Mouse (Mus musculus) intestine, postnatal 0 days (tissue): Measurements from ENCODE around the gene Ncoa7. TPM values are rescaled to one million over a fixed set of nuclear protein-coding genes. Genes with fewer than 3 reads are reported as not detected.

ENCODE experiments used
- ATAC-seq: fragments of 200-750 bp; cut with Nextera tagmentation; 2 replicates; pipeline ENCODE4 v1.8.0; 2017; ENCODE audit warnings: mild to moderate bottlenecking, moderate TSS enrichment, moderate library complexity
- H3K27ac ChIP-seq: fragments of 300-500 bp; sonication (generic); 2 replicates; pipeline ENCODE4 v1.5.1; 2014; ENCODE audit warnings: mild to moderate bottlenecking, low read depth, low read length, moderate library complexity
- H3K27me3 ChIP-seq: fragments of 300-500 bp; sonication (generic); replicated peaks from 2 replicates; pipeline ENCODE4 v1.6.1; 2014; ENCODE audit warnings: low read length, mixed read lengths; ENCODE audit not compliant: control insufficient read depth, insufficient read depth
- H3K36me3 ChIP-seq: fragments of 300-500 bp; sonication (generic); 2 replicates; pipeline ENCODE4 v1.6.1; 2014; ENCODE audit warnings: mild to moderate bottlenecking, moderate library complexity; ENCODE audit not compliant: control insufficient read depth, insufficient read depth
- H3K4me1 ChIP-seq: fragments of 300-500 bp; sonication (generic); replicated peaks from 2 replicates; pipeline ENCODE4 v1.6.1; 2014; ENCODE audit warnings: antibody characterized with exemption, low read length, mixed read lengths; ENCODE audit not compliant: control insufficient read depth, insufficient read depth
- H3K4me2 ChIP-seq: fragments of 300-500 bp; sonication (generic); replicated peaks from 2 replicates; pipeline ENCODE4 v1.6.1; 2014; ENCODE audit warnings: low read depth, mild to moderate bottlenecking, moderate library complexity
- H3K4me3 ChIP-seq: fragments of 300-500 bp; sonication (generic); 2 replicates; pipeline ENCODE4 v1.5.1; 2014; ENCODE audit warnings: low read depth, low read length
- H3K9ac ChIP-seq: fragments of 300-500 bp; sonication (generic); 2 replicates; pipeline ENCODE4 v1.6.1; 2014; ENCODE audit warnings: mild to moderate bottlenecking, low read depth, low read length
- H3K9me3 ChIP-seq: fragments of 300-500 bp; sonication (generic); 2 replicates; pipeline ENCODE4 v1.6.1; 2016; ENCODE audit warnings: mixed run types; ENCODE audit not compliant: control insufficient read depth
- CTCF ChIP-seq: sonication (generic); IDR thresholded peaks from 2 replicates; pipeline ENCODE4 v1.5.1; 2016; ENCODE audit warnings: low read depth, mild to moderate bottlenecking, control low read depth, antibody characterized with exemption, moderate library complexity
- WGBS: fragments of 180-500 bp; shearing (Covaris S2); extraction: QIAGEN DNeasy Blood & Tissue Kit; methylation state at CpG from one replicate; pipeline ENCODE4 v1.1.7; 2014; 5-methylcytosine and 5-hydroxymethylcytosine counted together
- polyA plus RNA-seq: library from polyadenylated mRNA; unstranded; fragments of >200 nt; fragmentation: Nextera tagmentation; extraction: Ambion mirVana; gene quantifications from 2 replicates; pipeline ENCODE4 v1.2.1, GENCODE M21; 2015

Ncoa7 gene
- polyA plus RNA-seq, 1 experiment from 2014 or later, result 10.4 TPM

- Histone ChIP-seq H3K27ac (no peak overlapping the region), H3K9me3 (no peaks in the 10 kb centered on the region), H3K4me2 (no peak overlapping the region), H3K4me3 (no peak overlapping the region), H3K4me1 (no peaks in the 10 kb centered on the region), H3K9ac (no peak overlapping the region), H3K27me3 (no peaks in the 10 kb centered on the region), H3K36me3 (no peaks in the 10 kb centered on the region)
- 80% methylated on average over 2 of the region's 2 CpGs for WGBS
- no peak for ATAC-seq
- TF ChIP-seq CTCF, result no peak
Observed at GRCm38 (mm10) chr10:30737323-30737722, 65.8 kb downstream of the Ncoa7 start.

- no peaks in the 10 kb centered on the region for H3K36me3 ChIP-seq
- no peak overlapping the region for H3K27ac ChIP-seq
- 65% methylated on average over 2 of the region's 2 CpGs for WGBS
Observed at GRCm38 (mm10) chr10:30733148-30733785, 69.9 kb downstream of the Ncoa7 start.

GRCm38 (mm10) chr10:30731321-30731914, 71.7 kb downstream of the Ncoa7 start:
- H3K27me3 ChIP-seq, result no peaks in the 10 kb centered on the region
- WGBS, result 38% methylated on average over 3 of the region's 3 CpGs
- peak; percentile 55; the same call in 1 of the 2 replicates for ATAC-seq
- no peaks in the 10 kb centered on the region for H3K36me3 ChIP-seq
- no peak overlapping the region for H3K27ac ChIP-seq
- H3K9ac ChIP-seq, result no peak overlapping the region
- no peaks in the 10 kb centered on the region for H3K9me3 ChIP-seq
- H3K4me3 ChIP-seq, result no peak overlapping the region
- H3K4me1 ChIP-seq, result no peaks in the 10 kb centered on the region
- H3K4me2 ChIP-seq, result no peak overlapping the region
- TF ChIP-seq CTCF, result no peak

More at GRCm38 (mm10) chr10:30733148-30733785, 69.9 kb downstream of the Ncoa7 start:
- Histone ChIP-seq H3K27me3 (no peaks in the 10 kb centered on the region), H3K4me1 (no peaks in the 10 kb centered on the region), H3K4me2 (no peak overlapping the region), H3K9ac (no peak overlapping the region), H3K4me3 (no peak overlapping the region), H3K9me3 (no peaks in the 10 kb centered on the region)
- ATAC-seq, result peak; percentile 48; the same call in 1 of the 2 replicates
- TF ChIP-seq CTCF, result no peak

- Histone ChIP-seq H3K4me3 (no peak overlapping the region), H3K9ac (no peak overlapping the region), H3K9me3 (no peaks in the 10 kb centered on the region), H3K27ac (no peak overlapping the region), H3K36me3 (no peaks in the 10 kb centered on the region), H3K4me2 (no peak overlapping the region), H3K27me3 (no peaks in the 10 kb centered on the region), H3K4me1 (no peaks in the 10 kb centered on the region)
- TF ChIP-seq CTCF, result no peak
- 67% methylated on average over 1 of the region's 1 CpGs for WGBS
- no peak for ATAC-seq
Observed at GRCm38 (mm10) chr10:30730791-30731190, 72.3 kb downstream of the Ncoa7 start.

- Histone ChIP-seq H3K9me3 (no peaks in the 10 kb centered on the region), H3K4me3 (no peak overlapping the region), H3K9ac (no peak overlapping the region), H3K36me3 (no peaks in the 10 kb centered on the region), H3K27ac (0 out of 2 replicates have a peak overlapping the region, but pooled peaks have one; percentile 42), H3K4me2 (no peak overlapping the region), H3K4me1 (no peaks in the 10 kb centered on the region), H3K27me3 (no peaks in the 10 kb centered on the region)
- WGBS, result 84% methylated on average over 5 of the region's 5 CpGs
- TF ChIP-seq CTCF, result peak; percentile 67
- ATAC-seq, result peak; percentile 62
Observed at GRCm38 (mm10) chr10:30729157-30730096, 73.7 kb downstream of the Ncoa7 start.

GRCm38 (mm10) chr10:30723014-30723413, 80.1 kb downstream of the Ncoa7 start:
- Histone ChIP-seq H3K27ac (no peak overlapping the region), H3K9ac (no peak overlapping the region), H3K9me3 (no peaks in the 10 kb centered on the region), H3K4me1 (no peaks in the 10 kb centered on the region), H3K36me3 (0 out of 2 replicates have a peak, but pooled peaks cover 3% of the 10 kb centered on the region), H3K4me2 (no peak overlapping the region), H3K4me3 (no peak overlapping the region), H3K27me3 (no peaks in the 10 kb centered on the region)
- 93% methylated on average over 1 of the region's 1 CpGs for WGBS
- ATAC-seq, result no peak
- TF ChIP-seq CTCF, result no peak
